Mouse (Mus musculus) large intestine, adult 2 months (tissue): ENCODE measurements around the gene Tubb5. TPM values are rescaled to one million over a fixed set of nuclear protein-coding genes. Genes with fewer than 3 reads are reported as not detected.

Experiments
- DNase-seq: peaks from one replicate; pipeline ENCODE4 v3.0.0-alpha.2; 2012; ENCODE audit warnings: low read depth, low spot score
- WGBS: fragments of 180-500 bp; shearing (Covaris S2); methylation state at CpG from one replicate; pipeline ENCODE4 v1.1.7; 2018; 5-methylcytosine and 5-hydroxymethylcytosine counted together
- polyA plus RNA-seq: library from polyadenylated mRNA; depleted of rRNA; stranded (reverse); fragments of >200 nt; gene quantifications from 2 replicates; pipeline ENCODE4 v1.2.3, GENCODE M21; 2012

The Tubb5 gene
- polyA plus RNA-seq, 1 experiment = 306 TPM

DNA sequence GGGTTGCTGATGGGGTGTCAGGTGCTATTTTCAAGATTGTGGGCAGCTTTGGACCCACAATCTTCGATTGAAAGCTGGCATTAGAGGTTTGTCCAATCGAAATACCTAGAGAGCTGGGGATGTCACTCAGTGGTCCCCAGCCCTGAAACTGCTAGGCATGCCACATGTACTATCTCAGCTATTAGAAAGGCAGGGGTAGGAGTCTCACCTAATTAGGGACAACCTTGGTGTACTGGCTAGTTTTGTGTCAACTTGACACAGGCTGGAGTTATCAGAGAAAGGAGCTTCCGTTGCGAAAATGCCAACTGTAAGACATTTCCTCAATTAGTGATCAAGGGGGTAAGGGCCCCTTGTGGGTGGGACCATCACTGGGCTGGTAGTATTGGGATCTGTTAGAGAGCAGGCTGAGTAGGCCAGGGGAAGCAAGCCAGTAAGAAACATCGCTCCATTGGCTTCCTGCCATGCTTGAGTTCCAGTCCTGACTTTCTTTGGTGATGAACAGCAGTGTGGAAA lies 4.8 kb downstream of the Tubb5 start:
- 44% methylated on average over 5 of the region's 5 CpGs for WGBS
- DNase-seq = no peak

DNA sequence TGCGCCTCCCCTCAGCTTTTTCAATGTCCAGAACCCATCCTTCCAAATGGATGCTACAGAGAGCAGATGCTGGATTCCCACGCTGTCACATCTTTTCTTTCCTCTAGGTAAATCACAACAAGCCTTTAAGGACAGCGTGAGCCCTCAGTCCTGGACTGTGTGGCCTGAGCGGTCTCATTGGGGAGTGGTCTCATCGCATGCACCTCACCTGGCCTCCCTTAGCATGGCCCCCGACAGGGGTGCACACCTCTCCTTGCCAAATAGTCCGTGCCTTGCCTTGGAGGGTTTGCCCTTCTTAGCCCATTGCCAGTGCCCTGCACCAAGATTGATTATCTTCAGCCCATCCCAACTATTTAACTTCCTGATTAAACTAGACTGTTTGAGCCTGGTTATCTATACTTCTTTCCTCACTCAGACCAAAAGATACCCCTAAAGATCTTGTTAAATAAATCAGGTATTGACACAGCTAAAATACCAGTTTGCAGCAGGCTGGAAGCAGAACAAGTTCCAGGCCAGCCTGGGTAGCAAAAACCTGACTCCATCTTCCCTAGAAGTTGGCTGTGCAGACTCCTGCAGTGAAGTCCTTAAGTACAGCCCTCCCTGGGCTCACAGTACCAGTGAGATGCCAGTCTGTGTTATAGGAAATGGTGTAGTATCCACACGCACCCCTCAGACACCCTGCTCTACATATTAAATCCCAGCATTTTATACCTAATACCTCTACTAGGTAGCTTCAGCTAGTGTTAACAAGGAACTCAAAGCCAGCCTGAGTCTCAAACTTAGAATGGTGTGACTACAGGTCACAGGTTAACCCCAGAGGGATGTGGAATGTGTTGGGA lies 5.5 kb downstream of the Tubb5 start:
- 71% methylated on average over 8 of the region's 8 CpGs for WGBS

DNA sequence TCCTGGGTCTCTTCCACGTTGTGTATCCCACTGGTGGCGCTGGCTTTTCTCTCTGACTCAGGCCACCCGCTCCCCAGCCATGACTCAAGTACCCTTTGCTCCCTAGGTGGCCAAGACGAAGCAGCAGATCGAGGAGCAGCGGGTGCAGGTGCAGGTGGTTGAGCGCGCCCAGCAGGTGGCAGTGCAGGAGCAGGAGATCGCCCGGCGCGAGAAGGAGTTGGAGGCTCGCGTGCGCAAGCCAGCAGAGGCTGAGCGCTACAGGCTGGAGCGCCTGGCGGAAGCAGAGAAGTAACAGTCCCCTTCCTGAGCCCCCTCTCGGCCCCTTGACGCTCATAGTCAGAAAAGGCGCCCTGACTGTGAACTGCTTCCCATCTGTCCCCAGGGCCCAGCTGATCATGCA lies 8.4 kb downstream of the Tubb5 start:
- DNase-seq = no peak
- 5% methylated on average over 21 of the region's 21 CpGs for WGBS

More for the DNA sequence above, 5.5 kb downstream of the Tubb5 start:
- no peak for DNase-seq

DNA sequence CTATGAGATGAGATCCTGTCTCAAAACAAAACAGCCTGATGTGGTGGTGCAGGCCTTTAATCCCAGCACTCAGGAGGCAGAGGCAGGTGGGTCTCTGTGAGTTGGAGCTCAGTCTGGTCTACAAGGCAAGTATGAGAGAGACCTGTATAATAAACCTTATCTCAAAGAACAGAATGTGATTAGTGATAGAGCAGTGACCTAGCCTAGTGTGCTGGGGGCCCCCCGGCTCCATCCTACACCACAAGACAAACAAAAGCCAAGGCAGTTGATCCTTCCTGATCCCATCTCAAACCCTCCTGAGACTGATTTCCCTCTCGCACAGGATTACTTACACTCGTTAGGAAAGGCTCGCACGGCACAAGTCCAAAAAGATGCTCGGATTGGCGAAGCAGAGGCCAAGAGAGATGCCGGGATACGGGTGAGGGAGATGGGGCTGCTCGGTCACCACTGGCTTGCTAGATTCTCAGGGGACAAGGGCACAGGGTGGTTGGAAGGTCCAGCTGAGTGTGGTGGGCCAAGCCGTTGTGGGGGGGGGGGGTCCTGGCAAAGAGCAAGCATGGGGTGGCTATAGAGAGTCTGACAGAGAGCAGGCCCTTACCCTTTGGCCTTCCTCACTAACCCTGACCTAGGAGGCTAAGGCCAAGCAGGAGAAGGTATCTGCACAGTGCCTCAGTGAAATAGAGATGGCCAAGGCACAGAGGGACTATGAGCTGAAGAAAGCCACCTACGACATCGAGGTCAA lies 12.8 kb downstream of the Tubb5 start:
- DNase-seq = no peak
- 91% methylated on average over 13 of the region's 13 CpGs for whole genome bisulfite sequencing

DNA sequence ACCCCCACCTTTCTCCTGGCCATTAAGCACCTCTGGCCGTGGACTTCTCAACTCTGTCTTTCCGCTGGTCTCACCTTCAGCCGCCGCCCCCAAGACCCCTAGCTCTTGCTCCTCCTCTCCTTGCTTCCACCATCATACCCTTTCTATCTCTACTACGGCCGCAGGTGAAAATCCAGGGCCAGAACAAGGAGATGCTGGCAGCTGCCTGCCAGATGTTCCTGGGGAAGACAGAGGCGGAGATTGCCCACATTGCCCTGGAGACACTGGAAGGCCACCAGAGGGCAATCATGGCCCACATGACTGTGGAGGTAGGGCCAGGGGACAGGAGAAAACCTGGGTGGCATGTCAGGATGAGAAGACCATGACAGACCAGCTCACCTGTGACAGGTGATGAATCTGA lies 13.7 kb downstream of the Tubb5 start:
- no peak for DNase-seq
- 70% methylated on average over 7 of the region's 7 CpGs for WGBS

DNA sequence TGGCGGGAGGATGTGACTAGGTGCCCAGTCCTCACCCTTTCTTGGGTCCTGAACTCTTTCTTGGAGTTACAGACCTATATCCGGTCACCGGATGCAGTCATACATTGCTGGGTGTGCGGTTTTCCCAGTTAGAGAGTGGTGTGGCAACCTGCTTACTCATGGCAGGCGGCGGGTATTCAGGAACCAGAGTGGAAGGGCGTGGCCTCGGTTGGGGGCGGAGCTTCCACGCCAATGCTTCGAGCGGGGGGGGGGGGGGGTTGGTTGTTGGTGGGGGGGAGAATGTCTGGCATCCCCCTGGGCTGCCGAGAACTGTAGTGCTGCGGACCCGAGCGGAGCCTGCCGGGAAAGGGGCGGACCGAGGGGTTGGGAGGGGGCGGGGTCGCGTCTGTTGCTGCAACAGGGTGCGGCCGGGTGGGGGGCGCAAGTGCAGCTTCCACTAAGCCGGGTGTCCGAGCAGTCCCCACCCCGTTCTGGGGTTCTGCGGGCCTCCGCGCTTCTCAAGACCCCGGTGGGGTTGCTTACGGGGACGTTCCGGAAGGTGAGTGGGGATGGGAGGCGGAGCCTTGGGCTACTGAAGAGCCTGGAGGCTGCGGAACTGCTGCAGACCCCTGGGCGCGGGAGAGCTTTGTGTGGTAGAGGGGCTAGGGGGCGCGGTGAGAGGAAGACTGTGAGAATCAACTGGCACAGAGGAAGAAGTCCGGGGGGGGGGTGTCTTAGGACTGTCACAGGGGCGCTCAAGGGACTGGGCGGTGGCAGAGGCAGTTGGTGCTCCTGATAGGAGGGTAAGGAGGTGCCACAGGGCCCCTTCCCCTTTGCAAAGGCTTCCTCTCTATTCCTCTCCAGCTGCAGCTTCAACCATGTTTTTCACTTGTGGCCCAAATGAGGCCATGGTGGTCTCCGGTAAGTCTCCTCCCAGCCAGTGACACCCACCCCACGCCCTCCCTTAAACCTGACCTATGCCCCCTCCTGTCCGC lies 14.9 kb downstream of the Tubb5 start, which contains the start of gene Flot1:
TSS of gene Flot1 (plus strand) at position 267 of the 974 bp plus-strand sequence.
- peak; percentile 84 for DNase-seq

DNA sequence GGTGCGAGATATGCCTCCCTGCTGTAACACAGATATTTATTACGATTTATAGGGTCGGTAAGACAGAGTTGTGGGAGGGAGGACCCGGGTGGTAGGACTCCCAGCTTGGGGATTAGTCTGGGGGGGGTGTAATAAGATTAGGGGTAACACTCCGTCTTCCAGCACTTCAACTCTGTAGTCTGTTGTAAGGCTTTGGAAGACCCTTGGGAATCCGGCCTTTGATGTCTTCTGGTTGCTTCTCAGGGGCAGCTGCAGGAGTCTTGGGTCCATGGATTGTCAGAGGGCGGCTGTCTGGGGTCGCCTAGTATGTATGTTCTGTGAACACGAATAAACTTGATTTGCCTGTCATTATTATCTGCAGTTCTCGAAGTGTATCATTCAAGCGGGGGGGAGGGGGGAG lies 15.5 kb downstream of the Tubb5 start:
- no peak for DNase-seq
- 2% methylated on average over 11 of the region's 11 CpGs for WGBS

More for the DNA sequence above, 14.9 kb downstream of the Tubb5 start, which contains the start of gene Flot1:
- WGBS = 2% methylated on average over 47 of the region's 47 CpGs

DNA sequence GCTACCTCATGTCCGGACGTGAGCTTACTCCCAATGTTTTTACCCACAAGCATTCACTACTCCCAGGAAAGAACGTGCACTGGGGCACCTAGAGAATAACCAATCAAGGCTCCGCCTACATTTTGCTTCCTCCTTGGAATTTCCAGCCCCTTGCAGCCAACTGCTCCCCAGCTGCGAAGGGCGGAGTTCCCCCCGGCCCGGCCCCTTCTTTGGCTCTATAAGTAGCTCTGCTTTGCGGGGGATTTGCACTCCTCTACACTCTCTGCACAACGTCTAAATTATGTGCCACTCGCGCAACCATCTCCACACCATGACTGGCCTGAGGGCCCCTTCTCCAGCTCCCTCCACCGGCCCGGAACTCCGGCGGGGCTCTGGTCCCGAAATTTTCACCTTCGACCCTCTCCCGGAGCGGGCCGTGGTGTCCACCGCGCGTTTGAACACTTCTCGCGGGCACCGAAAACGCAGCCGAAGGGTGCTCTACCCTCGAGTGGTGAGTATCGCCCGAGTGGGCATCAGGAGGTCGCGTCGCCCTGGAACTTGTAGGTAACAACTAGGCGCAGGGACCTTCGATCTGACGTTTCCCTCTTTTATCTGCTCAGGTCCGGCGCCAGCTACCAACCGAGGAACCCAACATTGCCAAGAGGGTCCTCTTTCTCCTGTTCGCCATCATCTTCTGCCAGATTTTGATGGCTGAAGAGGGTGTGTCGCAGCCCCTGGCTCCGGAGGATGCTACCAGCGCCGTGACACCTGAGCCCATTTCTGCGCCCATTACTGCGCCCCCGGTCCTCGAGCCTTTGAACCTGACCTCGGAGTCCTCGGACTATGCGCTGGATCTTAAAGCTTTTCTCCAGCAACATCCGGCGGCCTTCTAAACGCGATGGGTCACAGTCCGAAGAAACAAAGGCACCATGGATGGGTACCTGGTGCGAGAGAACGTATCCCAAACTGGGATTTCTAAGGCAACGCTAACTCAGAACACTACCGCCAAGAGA lies 16.4 kb downstream of the Tubb5 start, which contains the start of gene Ier3:
TSS of gene Ier3 (plus strand) at position 246 of the 992 bp plus-strand sequence.
- peak; percentile 86 for DNase-seq
- WGBS = under 1% methylated on average over 62 of the region's 62 CpGs

DNA sequence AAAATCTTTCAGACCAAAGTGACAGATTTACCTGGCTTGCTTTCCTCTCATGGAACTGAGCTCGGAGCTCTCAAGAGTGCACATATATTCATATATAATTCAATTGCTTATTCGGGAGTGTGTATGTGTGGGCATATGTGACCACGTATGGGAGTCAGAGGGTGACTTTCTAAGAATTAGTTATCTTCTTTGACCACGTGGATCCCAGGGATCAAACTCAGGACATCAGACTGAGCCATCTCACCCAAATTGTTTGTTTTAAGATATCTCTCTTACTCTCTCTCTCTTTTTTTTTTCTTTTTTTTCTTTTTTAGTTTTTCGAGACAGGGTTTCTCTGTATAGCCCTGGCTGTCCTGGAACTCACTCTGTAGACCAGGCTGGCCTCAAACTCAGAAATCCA lies 18.0 kb downstream of the Tubb5 start:
- no peak for DNase-seq
- 89% methylated on average over 5 of the region's 5 CpGs for WGBS

DNA sequence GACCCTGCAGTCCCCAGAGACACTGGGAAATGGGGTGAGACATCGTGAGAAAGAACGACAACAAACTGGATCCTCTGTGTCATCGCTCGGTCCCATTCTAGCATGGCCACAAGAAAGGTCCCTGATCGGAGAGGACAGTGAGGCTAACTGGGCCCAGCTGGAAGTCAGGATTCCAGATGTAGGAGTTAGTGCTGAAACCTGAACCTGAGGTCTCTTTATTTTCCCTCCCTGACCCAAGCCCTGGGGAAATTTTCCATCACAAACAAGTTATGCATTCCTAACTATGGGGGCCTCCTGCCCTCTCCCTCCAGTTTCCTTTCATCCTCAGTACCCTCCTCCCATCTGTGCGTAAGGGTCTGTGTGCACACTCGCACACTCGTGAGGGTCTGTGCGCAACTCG lies 20.9 kb downstream of the Tubb5 start:
- WGBS = 81% methylated on average over 10 of the region's 10 CpGs
- DNase-seq = no peak

DNA sequence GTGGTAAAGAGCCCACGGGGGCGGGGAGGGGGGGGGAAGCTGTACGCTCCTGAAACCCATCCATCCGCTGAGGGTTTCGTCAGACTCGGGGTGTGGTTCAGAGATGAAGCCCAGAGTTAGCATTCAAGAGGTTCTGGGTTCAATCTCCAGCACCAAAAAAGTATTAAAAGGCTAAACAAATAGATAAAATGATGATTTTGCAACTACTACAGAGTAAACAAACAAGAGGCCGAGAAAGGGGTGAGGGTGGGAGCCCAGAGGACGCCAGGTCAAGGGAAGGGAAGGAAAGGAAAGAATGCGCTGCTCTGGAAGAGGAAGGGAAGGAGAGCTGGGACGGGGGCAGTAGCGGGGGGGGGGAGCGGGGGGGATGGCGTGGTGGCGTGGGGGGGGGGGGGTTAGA lies 21.4 kb downstream of the Tubb5 start:
- WGBS = 60% methylated on average over 11 of the region's 14 CpGs
- no peak for DNase-seq

DNA sequence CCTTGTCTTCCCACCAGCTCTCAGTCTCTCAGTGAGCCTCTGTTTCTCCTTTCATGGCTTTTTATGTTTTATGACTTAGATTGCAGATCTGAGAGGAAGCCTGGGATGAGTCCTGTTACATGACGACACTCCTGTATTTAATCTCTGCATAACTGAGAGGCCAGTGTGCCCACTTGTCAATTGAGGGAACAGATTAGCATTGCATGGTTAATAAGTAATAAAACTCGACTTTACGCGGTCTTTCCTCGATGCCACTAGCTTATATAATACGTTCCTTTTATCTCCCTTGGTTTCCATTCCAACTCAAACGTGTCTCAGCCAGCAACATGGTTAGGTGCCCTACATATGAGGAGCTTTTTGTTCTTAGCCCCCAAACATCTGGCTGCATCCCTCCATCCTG lies 22.3 kb downstream of the Tubb5 start:
- WGBS = 22% methylated on average over 7 of the region's 7 CpGs
- DNase-seq = no peak

DNA sequence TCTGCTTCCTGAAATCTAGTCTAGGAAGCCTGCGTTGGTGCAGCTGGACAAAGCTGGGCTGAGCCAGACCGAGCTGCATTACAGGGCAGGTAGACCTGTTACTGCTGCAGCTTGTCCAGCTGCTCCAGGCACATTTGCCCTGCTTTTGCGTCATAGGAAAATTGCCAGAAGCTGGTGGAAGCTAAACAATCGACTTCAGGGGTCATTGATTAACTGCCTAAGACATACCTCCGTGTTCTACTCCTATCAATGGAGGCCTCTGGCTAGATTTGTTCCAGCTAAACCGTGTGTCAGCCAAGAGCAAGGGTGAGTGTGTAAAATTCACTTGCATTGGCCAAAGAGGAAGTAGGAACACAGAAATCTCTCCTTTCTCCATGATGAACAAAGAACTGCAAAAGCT lies 23.4 kb downstream of the Tubb5 start:
- 15% methylated on average over 6 of the region's 6 CpGs for WGBS
- DNase-seq = no peak

DNA sequence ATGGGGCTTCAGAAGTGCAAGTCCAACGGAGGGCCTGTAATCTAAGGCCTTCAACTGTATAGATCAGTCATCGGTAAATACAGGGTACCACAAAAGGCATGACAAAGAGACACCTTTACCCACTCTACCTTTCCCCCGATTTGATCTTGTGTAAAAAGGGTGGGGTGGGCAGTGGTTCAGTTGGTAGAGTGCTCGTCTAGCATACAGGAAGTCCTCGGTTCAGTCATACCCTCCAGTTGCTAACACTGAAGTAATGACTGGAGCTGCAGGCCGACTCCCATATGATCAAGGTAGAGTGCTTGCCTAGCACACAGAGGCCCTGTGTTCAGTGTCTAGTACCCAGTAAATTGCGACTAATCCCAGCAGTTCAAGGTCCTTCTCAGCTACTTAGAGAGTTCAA lies 24.5 kb downstream of the Tubb5 start:
- 16% methylated on average over 7 of the region's 7 CpGs for WGBS
- DNase-seq = no peak

DNA sequence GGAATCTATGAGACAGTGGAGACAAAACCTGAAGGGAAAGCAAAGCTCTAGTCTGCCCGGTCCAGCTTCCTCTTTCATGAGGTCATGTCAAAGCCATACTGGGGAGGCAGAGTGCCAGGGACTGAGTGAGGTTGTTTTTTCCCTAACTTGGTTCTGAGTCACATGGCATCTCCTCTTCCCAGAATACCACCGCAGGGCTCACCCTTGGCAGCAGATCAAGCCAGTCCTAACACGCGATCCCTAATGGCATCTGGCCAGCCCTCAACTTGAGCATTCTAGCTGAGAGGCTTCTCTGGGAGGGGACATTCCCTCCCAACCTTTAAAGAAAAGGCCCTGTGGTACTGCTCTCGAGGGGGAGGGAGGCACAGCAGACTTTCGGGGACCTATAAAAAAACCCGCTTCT lies 24.9 kb downstream of the Tubb5 start:
- 5% methylated on average over 7 of the region's 7 CpGs for WGBS
- DNase-seq = peak; percentile 79

DNA sequence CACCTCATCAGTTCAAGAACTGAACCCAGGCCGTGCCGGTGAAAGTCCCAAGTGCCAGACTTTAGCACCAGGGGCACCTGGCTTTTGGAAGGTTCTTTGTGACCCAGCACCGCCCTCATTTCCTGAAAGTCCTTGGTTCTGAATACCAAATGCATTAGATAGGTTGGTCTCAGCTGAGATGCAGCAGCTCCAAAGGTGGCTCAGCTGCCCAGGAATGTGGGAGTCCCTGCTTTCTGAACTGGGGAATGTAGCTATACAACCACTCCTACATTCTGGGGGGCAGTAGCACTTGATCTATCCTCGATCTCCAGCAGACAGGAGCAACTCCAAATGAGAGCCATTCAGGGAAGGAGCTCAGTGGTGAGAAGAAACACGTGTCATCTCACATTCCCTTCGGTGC lies 25.4 kb downstream of the Tubb5 start:
- 53% methylated on average over 6 of the region's 6 CpGs for WGBS

DNA sequence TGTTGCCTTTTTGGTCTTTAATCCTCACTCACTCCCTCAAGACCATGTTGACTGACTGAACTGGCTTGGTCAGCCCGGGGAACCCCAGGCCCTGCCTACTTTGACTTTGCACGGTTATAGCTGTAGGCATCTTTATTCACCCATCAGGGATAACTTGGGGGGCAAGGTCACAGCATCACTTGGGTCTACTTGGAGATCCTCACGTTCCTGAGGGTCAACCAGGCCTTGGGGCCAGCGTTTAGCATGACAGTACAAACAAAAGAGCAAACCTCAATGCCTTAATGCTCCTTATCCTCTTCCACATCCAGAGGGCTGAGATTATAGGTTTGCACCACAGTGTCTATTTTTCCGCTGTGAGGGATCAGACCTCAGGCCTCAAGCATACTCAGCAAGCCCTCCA lies 25.8 kb downstream of the Tubb5 start:
- 82% methylated on average over 5 of the region's 5 CpGs for WGBS

More for the DNA sequence above, 25.4 kb downstream of the Tubb5 start:
- no peak for DNase-seq

DNA sequence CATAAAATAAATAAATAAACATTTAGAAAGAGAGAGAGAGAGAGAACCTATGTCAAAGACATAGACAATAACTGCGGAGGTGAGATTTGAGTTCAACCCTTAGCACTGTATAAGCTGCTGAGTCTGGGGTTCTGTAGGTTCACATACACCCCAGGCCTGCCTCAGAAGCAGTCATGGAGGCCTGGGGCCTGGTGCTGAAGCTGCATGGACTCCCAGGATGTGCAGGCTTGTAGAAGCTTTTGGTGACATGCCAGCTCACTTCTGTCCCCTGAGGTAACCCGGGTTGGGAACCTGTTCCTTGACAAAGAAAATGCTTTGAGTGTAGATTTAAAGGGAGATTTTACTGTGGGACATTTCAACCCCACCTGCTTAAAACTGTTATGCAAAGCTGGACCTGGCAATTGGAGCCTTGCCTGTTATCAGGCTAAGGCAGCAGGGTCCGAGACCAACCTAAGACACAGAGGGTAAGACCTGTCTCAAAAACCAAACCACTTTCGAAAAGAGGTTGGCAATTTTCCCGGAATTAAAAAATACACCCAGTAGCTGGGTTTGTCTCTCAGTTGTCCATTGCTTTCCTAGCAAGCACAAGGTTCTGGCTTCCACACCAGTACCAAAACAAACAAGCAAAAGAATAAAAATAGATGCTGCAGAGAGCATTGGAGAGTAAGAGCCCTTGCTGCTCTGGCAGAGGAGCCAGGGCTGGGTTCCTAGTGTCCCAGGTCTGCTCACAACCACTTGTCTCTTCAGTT lies 27.0 kb downstream of the Tubb5 start:
- no peak for DNase-seq
- WGBS = 72% methylated on average over 5 of the region's 5 CpGs

More for the DNA sequence above, 25.8 kb downstream of the Tubb5 start:
- no peak for DNase-seq
